Mouse (Mus musculus): ENCODE measurements around the gene Aars.
A peak's percentile ranks its signal among the peaks of the same experiment; 100 is the strongest.

Aars gene

DNA sequence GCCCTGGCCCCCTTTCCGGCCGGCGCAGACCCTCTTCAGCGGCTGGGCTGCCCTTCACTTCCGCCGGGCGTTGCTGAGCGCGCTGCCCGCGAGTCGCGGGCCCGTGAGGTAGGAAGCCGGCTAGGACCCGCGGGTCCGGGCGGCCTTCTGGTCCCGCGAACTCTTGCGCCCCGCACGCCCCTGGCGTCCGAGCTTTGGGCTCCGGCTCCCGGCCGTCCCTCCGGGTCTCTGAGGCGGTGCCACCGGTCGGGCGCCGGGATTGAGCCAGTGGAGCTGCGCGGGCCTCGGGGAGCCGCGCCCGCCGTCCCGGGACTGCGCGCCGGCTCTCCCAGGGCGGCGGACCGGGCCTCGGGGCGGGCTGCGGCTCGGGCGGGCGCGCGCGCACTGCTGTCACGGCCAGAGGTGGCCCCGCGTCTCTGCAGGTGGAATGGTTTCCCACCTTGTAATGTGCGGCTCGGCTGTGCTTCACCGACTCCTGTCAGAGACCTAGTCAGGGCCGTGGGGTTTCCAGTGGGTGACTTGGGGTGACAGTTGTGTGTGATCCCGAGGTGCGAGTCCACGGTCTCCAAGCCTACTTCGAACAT, 61.9 kb downstream of the Aars start:
- peak; percentile 53 for DNase-seq (ENCODE audit: low read depth)

Data from naive thymus-derived CD4-positive, alpha-beta T cell, adult 2 months (primary cell).